Mouse (Mus musculus): ENCODE measurements around the gene Plch2. TPM values are rescaled to one million over a fixed set of nuclear protein-coding genes. Genes with fewer than 3 reads are reported as not detected.

Plch2 gene
- 4.2 and 5.3 TPM in 2 replicates for polyA plus RNA-seq (2016; fragmentation: Nextera tagmentation; extraction: Ambion mirVana)

- Histone ChIP-seq H3K4me1 (peaks cover 41% of the 10 kb centered on the region), H3K36me3 (replicated peaks) (no peaks in the 10 kb centered on the region), H3K4me2 (peak within 1 kb of the TSS; percentile 15; the same call in 1 of the 2 replicates), H3K27me3 (peaks cover 20% of the 10 kb centered on the region; the same call in 1 of the 2 replicates), H3K4me3 (replicated peaks) (no peak within 1 kb of the TSS), H3K27ac (peak within 1 kb of the TSS; percentile 31; the same call in 1 of the 2 replicates), H3K9me3 (no peaks in the 10 kb centered on the region), H3K9ac (peak within 1 kb of the TSS; percentile 29)
- WGBS = 54% methylated on average over 10 of the region's 10 CpGs
- ATAC-seq (ENCODE audit: low FRiP score) = peak; percentile 41; the same call in 1 of the 2 replicates
Observed at GRCm38 (mm10) chr4:155056724-155057123, at the start of gene Plch2. TSS of gene Plch2 (minus strand) at chr4:155056784.

GRCm38 (mm10) chr4:155098572-155098971 is 42.0 kb upstream of the Plch2 start:
- Histone ChIP-seq H3K9ac (no peak overlapping the region), H3K27ac (no peak overlapping the region), H3K4me2 (no peak overlapping the region), H3K4me3 (replicated peaks) (no peak overlapping the region), H3K4me1 (peaks cover 18% of the 10 kb centered on the region), H3K9me3 (no peaks in the 10 kb centered on the region), H3K36me3 (replicated peaks) (no peaks in the 10 kb centered on the region), H3K27me3 (no peaks in the 10 kb centered on the region)
- no peak for ATAC-seq (ENCODE audit: low FRiP score)
- WGBS = 89% methylated on average over 4 of the region's 4 CpGs

DNA sequence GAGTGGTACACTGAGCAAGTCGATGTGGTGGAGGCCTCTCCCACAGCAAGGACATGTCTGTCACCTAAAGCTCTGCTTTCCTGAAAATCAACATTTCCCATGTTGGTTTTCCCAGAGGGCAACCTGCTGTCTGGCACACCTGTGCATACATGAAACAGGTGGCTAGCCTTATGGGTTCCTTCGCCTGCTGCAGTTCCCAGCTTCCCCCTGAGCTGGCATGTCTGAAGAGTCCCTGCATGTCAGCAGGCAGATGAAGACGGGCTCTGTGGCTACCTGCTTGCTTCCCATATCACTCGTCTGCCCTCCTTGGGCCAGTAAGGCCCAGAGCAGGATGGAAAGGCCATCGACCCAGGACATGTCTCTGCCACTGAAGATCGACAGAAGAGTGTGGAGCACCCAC is 40.9 kb upstream of the Plch2 start:
- H3K9ac ChIP-seq = no peak overlapping the region
- no peak overlapping the region for H3K4me3 ChIP-seq (replicated peaks)
- H3K36me3 ChIP-seq (replicated peaks) = no peaks in the 10 kb centered on the region
- ATAC-seq (ENCODE audit: low FRiP score) = no peak
- H3K9me3 ChIP-seq = no peaks in the 10 kb centered on the region
- WGBS = 89% methylated on average over 6 of the region's 6 CpGs
- no peak overlapping the region for H3K27ac ChIP-seq
- no peak overlapping the region for H3K4me2 ChIP-seq
- no peaks in the 10 kb centered on the region for H3K27me3 ChIP-seq
- peaks cover 18% of the 10 kb centered on the region for H3K4me1 ChIP-seq

GRCm38 (mm10) chr4:155095967-155096366 is 39.4 kb upstream of the Plch2 start:
- Histone ChIP-seq H3K9ac (no peak overlapping the region), H3K27ac (no peak overlapping the region), H3K27me3 (no peaks in the 10 kb centered on the region), H3K4me1 (peaks cover 16% of the 10 kb centered on the region), H3K4me3 (replicated peaks) (no peak overlapping the region), H3K4me2 (no peak overlapping the region), H3K9me3 (no peaks in the 10 kb centered on the region), H3K36me3 (replicated peaks) (no peaks in the 10 kb centered on the region)
- ATAC-seq (ENCODE audit: low FRiP score) = 0 out of 2 replicates have a peak, but pooled peaks have one; percentile 7
- 84% methylated on average over 8 of the region's 8 CpGs for WGBS

DNA sequence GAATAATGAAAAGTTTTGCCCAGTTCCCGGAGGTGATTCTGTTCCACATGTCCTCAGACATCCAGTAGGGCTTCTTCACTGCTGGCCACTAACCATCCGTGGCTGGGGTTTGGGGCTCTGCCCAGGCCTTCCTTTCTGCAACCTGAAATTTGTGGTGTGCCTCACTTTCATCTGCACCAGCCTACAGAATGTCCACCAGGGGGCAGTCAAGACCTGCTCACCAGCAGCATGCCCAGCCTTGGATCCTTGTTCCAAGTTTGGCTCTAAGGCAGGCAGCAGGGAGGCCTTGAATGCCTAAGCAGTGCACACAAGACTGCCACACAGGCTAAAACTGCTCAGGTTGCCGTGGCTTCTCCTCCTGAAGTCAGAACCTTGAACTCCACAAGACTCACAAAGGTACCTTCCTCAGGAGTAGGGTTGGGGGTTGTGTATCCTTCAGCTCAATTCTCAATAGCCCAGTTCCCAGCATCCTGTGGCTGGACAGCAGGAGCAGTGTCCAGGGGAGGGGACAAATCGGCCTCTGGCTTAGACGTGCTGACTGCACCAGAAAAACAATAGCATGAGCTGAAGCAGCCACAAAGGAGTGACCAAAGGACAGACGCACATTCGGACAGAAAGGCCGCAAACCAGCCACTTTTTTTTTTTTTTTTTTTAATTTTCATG is 38.8 kb upstream of the Plch2 start:
- Histone ChIP-seq H3K4me3 (replicated peaks) (no peak overlapping the region), H3K4me1 (peaks cover 10% of the 10 kb centered on the region), H3K9me3 (no peaks in the 10 kb centered on the region), H3K27ac (no peak overlapping the region), H3K27me3 (no peaks in the 10 kb centered on the region), H3K36me3 (replicated peaks) (no peaks in the 10 kb centered on the region), H3K9ac (no peak overlapping the region), H3K4me2 (no peak overlapping the region)
- peak; percentile 78 for ATAC-seq (ENCODE audit: low FRiP score)
- 30% methylated on average over 8 of the region's 8 CpGs for WGBS

DNA sequence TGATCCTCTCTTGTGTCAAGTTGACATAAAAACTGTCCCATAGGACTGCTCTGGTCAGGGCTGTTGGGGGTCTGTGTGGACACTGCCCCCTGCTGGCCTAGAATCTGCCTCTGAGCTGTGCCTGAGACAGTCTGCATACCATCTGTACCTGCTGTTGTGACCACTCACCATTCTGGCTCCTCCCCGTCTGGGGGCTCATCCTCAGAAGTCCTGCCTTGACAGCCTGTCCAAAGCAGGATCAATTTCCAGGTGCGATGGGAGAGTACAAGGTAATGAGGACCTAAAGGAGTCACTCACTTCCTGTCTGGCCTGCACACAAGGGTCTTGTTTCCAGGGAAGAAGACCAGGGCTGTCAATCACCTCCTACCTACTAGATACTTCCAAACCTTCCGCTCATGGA is 38.0 kb upstream of the Plch2 start:
- Histone ChIP-seq H3K27me3 (no peaks in the 10 kb centered on the region), H3K27ac (no peak overlapping the region), H3K9ac (no peak overlapping the region), H3K4me1 (peaks cover 4% of the 10 kb centered on the region; the same call in 1 of the 2 replicates), H3K4me2 (no peak overlapping the region), H3K36me3 (replicated peaks) (no peaks in the 10 kb centered on the region), H3K9me3 (no peaks in the 10 kb centered on the region), H3K4me3 (replicated peaks) (no peak overlapping the region)
- ATAC-seq (ENCODE audit: low FRiP score) = peak; percentile 68
- WGBS = 66% methylated on average over 3 of the region's 3 CpGs

GRCm38 (mm10) chr4:155093431-155094149 is 37.0 kb upstream of the Plch2 start:
- H3K36me3 ChIP-seq (replicated peaks) = 0 out of 2 replicates have a peak, but pooled peaks cover 4% of the 10 kb centered on the region
- WGBS = 79% methylated on average over 7 of the region's 7 CpGs
- no peaks in the 10 kb centered on the region for H3K27me3 ChIP-seq
- no peak overlapping the region for H3K4me2 ChIP-seq
- H3K9me3 ChIP-seq = no peaks in the 10 kb centered on the region
- no peak overlapping the region for H3K4me3 ChIP-seq (replicated peaks)
- H3K4me1 ChIP-seq = peaks cover 4% of the 10 kb centered on the region; the same call in 1 of the 2 replicates
- no peak overlapping the region for H3K27ac ChIP-seq
- ATAC-seq (ENCODE audit: low FRiP score) = no peak
- H3K9ac ChIP-seq = no peak overlapping the region

DNA sequence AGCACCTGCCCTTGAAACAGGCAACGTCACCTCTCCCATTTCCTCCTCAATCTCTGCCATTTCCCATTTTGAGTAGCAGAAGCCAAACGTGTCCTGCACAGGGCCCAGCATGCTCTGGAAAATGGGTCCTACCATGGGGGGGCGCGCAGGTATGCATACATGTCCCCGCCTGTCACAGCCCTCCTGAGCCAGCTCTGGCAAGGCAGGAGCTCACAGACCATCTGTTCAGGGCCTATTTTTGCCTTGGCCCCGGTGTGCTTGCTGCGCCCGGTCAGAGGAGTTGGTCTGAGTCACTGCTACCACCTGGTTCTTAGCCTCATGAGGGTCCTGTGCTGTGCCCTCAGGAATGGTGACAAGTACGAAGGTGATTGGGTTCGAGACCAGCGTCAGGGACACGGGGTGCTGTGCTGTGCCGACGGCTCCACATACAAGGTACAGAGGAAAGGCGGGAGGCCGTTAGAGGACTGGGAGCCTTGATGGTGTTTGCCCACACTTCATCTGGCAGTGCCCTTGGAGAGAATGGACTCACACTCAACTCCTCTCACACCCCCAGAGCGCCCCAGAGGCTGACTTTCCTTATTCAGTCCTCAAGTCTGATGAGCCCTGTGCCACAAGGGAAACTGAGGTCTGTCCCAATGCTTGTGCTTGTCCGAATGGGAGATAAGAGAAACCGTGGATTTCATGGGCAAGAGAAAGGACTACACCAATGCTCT is 36.3 kb upstream of the Plch2 start:
- H3K27ac ChIP-seq = no peak overlapping the region
- H3K4me2 ChIP-seq = no peak overlapping the region
- no peak overlapping the region for H3K4me3 ChIP-seq (replicated peaks)
- 92% methylated on average over 19 of the region's 19 CpGs for WGBS
- H3K4me1 ChIP-seq = peaks cover 4% of the 10 kb centered on the region; the same call in 1 of the 2 replicates
- H3K9me3 ChIP-seq = no peaks in the 10 kb centered on the region
- H3K36me3 ChIP-seq (replicated peaks) = 0 out of 2 replicates have a peak, but pooled peaks cover 4% of the 10 kb centered on the region
- H3K27me3 ChIP-seq = no peaks in the 10 kb centered on the region
- no peak for ATAC-seq (ENCODE audit: low FRiP score)
- no peak overlapping the region for H3K9ac ChIP-seq

- H3K9ac ChIP-seq = no peak overlapping the region
- H3K4me1 ChIP-seq = peaks cover 12% of the 10 kb centered on the region
- ATAC-seq (ENCODE audit: low FRiP score) = no peak
- H3K27me3 ChIP-seq = no peaks in the 10 kb centered on the region
- H3K9me3 ChIP-seq = no peaks in the 10 kb centered on the region
- H3K4me2 ChIP-seq = no peak overlapping the region
- no peak overlapping the region for H3K4me3 ChIP-seq (replicated peaks)
- H3K36me3 ChIP-seq (replicated peaks) = 0 out of 2 replicates have a peak, but pooled peaks cover 4% of the 10 kb centered on the region
- 93% methylated on average over 13 of the region's 13 CpGs for WGBS
- no peak overlapping the region for H3K27ac ChIP-seq
Observed at GRCm38 (mm10) chr4:155090688-155091449, 34.3 kb upstream of the Plch2 start.

- Histone ChIP-seq H3K9me3 (no peaks in the 10 kb centered on the region), H3K36me3 (replicated peaks) (0 out of 2 replicates have a peak, but pooled peaks cover 4% of the 10 kb centered on the region), H3K4me3 (replicated peaks) (no peak overlapping the region), H3K4me2 (no peak overlapping the region), H3K9ac (no peak overlapping the region), H3K27me3 (no peaks in the 10 kb centered on the region), H3K4me1 (peaks cover 14% of the 10 kb centered on the region), H3K27ac (no peak overlapping the region)
- WGBS = 96% methylated on average over 4 of the region's 4 CpGs
- ATAC-seq (ENCODE audit: low FRiP score) = no peak
Observed at GRCm38 (mm10) chr4:155090147-155090546, 33.6 kb upstream of the Plch2 start.

- H3K9me3 ChIP-seq = no peaks in the 10 kb centered on the region
- H3K27me3 ChIP-seq = no peaks in the 10 kb centered on the region
- H3K9ac ChIP-seq = no peak overlapping the region
- ATAC-seq (ENCODE audit: low FRiP score) = no peak
- 0 out of 2 replicates have a peak, but pooled peaks cover 4% of the 10 kb centered on the region for H3K36me3 ChIP-seq (replicated peaks)
- H3K4me3 ChIP-seq (replicated peaks) = no peak overlapping the region
- peaks cover 23% of the 10 kb centered on the region for H3K4me1 ChIP-seq
- H3K4me2 ChIP-seq = no peak overlapping the region
- WGBS = 86% methylated on average over 5 of the region's 5 CpGs
- H3K27ac ChIP-seq = no peak overlapping the region
Observed at GRCm38 (mm10) chr4:155089241-155089640, 32.7 kb upstream of the Plch2 start.
